Mouse (Mus musculus) 3134 (cell line): ENCODE measurements around the gene Usp37.
"Not testable (repeated sequence)": the region's sequence is repeated elsewhere in the genome, so short reads cannot be mapped to it uniquely, and the experiment has no call there.

Source experiments
- DNase-seq: peaks from one replicate; pipeline ENCODE4 v3.0.0-alpha.2; 2011; ENCODE audit warnings: low spot score; ENCODE audit not compliant: insufficient read length; ENCODE audit errors: extremely low read depth

The Usp37 gene

DNA sequence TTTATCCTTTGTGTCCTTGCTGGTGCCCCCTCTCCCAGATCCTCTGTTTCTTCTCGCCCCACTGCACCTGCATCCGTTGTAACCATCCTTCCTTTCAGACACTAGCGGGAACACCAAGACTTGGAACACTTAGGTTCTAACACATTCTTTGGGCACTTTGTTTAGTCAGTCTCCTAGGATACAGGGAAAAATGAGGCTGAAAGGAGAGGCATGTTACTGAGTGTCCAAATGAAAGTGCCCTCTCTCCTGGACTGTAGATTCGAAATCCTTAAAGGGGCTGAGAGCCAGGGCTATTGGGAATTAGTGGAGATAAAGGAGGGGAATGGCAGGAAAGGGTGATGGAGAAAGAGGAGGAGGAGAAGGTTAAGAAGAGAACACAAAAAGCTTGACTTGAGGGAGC, at the start of gene Usp37:
TSS of gene Usp37 (minus strand) at position 101 of the 400 bp plus-strand sequence.
- no peak for DNase-seq

DNA sequence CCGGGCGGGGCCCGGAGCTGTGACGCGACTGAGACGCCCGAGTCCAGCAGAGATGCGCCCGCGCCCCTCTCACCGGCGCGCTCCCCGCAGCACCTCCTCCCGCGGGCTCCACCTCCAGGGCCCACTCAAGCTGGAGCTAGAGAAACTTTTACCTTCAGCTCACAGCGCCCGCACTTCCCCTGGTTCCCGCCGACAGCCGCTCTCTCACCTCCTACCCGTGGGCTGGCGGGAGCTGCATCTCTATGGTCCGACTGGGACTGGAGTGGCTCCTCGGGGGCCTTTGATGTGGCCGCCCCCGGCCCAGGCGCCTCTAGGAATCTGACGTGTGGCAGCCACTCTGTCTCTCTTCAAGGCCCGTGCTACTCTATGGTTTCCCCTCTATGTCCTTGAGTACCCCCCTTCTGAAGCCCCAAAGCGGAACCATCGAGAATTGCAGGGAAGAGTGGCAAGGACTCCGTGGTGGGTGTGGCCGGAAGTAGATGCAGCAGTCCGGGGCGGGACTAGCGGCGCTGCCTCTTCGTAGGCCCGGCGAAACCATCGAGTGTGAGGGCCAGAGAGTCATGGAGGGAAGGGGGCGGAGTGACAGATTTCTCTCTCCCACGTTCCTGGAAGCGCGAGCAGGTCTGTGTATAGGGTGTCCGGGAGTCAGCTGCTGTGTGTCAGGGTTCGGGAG, 43.8 kb upstream of the Usp37 start, which contains the start of the genes Zfp142 and Bcs1l:
TSS of gene Zfp142 (minus strand) at position 474 of the 673 bp plus-strand sequence.
TSS of gene Bcs1l (plus strand) at position 517 of the 673 bp plus-strand sequence.
- peak; percentile 98 for DNase-seq

DNA sequence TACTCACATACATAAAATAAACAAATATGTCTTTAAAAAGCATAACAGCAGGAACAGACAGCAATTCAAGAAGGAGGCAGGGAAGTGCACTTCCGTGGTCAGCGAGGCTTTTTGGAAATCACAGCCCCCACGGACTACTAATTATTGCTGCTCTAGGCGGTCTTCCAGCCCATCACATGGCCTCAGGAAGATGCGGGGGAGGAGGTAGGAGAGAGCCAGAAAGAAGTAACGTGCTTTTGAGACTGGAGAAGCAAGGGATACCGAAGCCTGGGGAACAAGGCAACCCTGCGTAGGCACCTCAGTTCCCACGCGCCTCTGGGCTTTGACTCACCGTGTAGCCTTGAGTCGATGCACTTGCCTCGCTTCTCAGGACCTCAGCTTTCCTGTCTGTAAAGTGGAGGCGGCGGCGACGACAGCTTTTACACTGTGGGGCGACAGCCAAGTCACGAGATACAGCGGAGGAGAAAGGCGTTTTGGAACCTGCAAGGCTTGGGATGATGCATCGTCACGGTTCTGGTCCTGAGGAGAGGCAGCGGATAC, 43.2 kb upstream of the Usp37 start:
- no peak for DNase-seq

DNA sequence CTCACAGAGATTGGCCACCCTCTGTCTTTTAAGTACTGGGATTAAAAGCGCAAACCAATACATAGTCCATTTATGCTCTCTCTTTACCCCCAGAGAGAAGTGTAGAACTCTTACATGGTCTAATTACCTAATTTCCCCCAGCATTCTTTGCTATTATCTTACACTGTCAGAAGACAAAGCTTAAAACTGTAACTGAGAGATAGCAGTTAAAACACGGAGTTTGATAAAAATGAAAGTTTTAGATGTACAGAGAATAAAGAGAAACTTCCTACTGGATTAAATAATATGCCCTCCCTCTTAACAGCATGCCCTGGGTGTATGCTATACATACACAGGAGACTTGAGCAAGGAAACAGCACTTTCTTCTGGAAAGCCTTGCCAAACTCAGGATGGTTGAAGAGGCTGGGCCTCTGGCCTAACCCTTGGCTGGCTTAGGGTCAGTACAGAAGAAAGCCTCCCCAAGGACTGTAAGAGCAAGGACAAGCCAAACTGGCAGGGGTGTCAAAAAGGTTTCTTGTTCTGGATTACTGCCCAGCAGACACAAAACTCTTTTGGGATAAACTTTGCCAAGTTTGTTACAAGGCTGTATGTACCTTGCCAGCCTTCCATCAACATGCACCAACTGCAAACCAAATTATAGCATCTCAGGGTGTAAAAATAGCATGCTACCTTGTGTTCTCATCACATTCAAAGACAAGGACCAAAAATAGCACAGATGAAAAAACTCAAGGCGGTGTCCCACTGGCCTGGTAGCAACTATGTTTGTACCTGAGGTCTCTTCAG, 40.7 kb upstream of the Usp37 start:
- no peak for DNase-seq

DNA sequence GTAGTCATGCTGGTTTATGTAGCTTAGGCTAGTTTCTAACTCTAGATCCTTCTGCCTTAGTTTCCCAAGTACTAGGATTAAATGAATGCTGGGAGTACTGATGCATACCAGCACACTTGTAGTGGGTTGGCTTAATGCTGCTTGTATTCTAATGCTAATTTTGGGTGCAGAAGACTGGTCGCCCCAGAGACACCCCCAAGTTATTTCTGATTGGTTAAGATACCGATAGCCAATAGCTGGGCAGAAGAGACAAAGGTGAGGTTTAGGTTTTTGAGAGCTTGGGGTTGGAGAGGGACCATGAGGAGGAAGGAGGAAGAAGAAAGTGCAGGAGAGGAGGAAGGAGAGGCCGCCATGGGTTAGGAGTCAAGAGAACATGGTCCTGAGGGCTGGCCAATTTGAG, 38.5 kb upstream of the Usp37 start:
- no peak for DNase-seq

DNA sequence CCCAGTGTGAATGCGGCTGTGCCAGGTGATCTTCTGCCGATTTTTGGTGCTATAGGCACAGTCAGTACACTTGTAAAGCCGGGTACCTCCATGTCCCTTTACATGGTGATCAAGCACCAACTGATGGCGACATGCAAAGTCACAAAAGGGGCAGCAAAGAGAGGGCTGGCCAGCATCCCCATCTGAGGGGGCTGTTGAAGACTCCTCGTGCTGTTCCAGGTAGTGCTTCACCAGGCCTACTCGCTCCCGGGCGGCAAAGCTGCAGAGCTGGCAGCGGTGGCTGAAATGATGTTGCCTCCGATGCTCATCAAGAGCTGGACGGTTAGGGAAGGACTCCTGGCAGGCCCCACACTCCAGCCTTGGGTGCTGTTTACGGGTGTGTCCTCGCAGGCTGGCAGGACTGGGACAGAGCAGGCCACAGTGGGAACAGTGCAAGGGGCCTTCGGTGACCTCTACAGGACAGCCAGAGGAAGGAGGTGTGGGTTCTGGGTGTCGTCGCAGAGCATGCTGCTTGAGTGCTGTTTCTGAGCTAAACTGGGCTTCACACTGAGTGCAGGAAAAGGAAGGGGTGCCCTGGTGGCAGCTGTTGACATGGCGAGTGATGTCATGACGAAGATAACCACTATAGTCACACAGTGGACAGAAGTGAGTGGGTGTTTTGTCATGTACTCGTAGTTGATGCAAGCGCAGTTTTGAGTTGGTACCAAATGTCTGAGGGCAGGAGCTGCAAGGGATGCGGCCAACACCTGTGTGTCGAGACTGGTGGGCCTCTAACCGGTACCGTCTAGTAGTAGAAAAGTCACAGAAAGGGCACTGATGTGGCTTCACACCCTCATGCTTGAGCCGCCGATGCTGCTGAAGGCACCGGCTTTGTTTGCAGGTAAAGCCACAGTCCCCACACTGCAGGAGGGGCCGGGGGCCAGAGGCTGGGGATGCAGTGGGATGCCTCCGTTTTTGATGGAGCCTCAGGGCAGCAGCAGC, 25.9 kb upstream of the Usp37 start:
- no peak for DNase-seq

DNA sequence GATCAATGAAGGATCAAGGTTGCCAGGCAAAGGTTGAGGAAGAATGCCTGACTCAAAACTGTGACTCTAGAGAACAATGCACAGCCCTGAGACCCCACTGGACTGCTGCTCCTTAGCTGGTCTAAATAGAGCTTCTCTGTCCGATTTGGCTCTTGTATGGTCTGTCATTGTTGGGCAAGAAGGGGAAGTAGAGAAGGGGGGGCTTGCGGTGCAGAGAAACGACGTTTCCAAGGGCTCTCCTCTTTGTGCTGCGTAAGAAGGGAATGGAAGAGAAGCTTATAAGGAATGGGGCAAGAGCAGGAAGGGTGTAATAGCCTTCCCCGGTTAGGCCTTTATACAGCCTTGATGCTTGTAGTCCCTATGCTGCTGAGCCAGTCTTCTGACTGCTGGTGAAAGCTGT, 21.8 kb upstream of the Usp37 start:
- no peak for DNase-seq

DNA sequence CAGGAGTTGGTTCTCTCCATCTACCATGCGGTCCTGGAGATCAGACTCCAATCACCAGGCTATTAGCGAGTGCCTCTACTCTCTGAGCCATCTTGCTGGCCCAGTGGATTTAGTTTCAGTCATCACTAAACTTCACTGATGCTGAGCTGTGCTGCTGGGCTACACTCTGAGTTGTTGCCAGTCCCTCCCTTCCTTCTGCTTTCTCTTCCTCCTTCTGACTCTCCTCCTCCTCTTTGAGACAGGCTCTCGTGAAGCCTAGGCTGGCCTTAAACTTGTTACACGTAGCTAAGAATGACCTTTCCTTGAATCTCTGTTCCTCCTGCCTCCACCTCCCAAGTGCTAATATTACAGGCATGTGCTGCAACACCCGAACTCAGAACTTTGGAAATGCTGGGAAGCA, 15.0 kb upstream of the Usp37 start:
- DNase-seq = no peak

DNA sequence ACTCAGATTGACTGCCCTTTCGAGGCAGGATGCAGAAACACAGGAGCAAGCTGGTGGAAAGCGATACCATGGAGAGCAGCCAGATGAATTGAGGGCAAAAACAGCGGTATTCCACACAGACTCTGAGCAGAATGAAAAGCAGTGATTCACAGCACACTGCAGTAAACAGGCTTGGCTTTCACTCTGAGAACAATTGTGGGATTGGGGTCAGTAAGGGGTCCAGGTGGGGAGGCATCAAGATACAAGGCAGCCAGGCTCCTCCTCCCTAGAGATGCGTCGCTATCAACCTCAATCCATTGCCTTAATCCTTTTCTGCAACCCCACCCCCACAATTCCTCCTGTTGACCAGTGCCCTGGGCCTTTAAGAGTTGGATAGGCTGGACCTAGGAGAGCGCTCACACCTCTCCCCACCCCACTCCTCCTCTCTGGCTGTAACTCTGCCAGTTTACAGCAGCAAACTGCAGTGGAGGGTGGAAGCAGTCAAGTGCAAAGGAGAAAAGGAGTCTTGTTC, 1.6 kb downstream of the Usp37 start, which contains the start of gene Plcd4:
TSS of gene Plcd4 (plus strand) at position 438 of the 511 bp plus-strand sequence.
- no peak for DNase-seq

DNA sequence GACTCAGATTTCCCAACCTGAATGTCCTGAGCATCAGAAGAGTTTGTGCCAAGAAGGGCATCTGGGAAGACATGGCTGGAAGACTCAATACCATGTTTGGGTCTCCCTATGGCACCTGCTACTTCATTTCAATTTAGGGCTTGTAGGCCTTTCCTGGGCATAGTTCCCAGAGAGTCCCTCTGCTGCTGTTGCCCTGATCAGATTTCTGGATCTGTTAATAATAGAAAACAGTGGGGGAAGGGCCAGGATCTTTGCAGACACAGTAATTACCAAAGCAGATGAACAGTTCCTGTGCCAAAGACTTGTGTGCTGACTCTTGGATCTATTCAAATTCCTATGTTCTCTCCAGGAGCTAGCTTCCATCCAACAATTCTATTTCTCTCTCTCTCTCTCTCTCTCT, 5.4 kb downstream of the Usp37 start:
- DNase-seq = no peak

DNA sequence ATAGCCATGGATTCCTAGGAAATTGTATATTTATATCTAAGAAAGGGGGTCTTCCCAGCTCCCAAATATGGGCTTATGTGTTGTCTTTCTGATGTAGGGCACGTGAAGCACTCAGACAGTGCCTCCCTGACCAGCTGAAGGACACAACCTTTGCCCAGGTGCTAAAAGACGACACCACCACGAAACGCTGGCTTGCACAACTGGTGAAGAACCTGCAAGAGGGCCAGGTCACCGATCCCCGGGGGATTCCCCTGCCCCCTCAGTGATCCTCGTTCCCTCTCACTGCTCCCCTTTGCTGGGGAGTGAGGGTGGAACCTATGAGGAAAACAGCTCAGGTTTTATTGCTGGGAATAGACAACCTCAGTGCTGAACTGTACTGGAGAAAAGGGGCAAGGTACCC, 15.5 kb downstream of the Usp37 start:
- no peak for DNase-seq

DNA sequence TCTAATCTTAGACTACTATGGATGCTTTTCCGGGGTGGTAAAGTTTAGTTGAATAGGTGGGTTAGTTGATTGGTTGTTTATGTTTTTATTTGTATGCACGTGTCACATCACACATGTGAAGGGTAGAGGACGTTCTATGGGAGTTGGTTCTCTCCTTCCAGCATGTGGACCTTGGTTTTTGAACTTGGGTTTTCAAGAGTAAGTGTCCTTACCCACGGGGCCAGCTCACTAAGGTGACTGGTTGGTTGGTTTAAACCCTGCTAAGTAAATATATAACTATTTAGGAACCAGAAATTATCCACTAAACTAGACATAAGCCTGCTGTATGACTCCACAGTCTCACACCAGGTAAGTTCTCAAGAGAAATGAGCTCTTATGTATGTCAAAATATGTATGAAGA, 19.3 kb downstream of the Usp37 start:
- DNase-seq = no peak

DNA sequence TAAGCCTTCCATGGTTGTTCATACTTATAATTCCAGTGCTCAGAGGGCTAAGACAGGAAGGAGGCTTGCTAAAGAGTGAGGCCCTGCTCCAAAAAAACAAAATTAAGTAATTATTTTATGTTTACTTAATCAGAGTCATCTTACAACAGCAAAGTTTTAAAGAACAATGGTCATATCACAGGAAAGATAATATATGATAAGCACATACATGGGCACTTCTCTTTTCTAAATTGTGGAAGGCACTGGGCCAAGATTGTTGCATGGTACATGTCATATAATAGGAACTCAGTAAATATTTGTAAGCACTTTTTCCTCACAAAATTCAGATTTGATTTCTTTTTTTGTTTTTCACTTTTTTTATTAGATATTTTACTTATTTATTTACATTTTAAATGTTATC, 24.2 kb downstream of the Usp37 start:
- DNase-seq = no peak

DNA sequence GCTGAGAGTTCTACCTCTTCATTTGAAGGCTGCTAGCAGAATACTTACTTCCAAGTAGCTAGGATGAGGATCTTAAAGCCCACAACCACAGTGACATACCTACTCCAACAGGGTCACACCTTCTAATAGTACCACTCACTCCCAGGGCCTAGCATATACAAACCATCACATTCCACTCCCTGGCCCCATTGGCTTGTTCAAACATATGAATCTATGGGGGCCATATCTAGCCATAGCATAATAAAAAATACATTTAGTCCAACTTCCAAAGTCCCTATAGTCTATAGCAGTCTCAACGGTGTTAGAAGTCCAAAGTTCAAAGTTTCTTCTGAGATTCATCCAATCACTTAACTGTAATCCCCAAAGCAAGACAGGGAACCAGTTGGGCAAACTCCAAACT, 31.1 kb downstream of the Usp37 start:
- not testable (repeated sequence) for DNase-seq

DNA sequence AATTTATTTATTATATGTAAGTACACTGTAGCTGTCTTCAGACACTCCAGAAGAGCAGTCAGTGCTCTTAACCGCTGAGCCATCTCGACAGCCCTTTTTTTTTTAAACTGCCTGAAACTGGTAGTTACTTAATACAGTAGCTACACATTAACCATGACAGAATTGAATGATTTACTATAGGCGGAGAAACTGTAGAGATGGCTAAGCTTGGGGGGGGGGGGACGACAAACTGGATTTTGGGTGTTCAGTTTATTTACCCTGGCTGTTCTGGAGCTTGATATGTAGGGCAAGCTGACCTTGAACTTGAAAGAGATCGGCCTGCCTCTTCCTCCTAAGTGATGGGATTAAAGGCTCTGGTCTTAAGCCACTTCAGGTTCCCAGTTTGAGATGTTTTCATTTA, 32.8 kb downstream of the Usp37 start:
- no peak for DNase-seq

DNA sequence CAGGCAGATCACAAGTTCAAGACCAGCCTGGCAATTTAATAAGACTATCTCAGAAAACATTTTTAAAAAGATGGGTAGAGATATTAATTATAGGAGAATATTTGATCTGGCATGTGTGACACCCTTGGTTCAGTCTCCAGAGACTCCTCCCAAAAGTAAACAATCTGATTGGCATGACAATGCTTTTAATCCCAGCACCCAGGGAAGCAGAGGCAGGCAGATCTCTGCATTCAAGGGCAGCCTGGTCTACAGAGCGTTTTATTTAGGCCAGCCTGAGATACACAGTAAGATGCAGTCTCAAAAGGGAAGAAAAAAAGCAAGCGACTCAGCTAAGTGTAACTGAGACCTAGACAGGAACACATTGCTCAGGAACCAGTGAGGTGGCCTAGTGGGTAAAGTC, 36.3 kb downstream of the Usp37 start:
- DNase-seq = no peak

DNA sequence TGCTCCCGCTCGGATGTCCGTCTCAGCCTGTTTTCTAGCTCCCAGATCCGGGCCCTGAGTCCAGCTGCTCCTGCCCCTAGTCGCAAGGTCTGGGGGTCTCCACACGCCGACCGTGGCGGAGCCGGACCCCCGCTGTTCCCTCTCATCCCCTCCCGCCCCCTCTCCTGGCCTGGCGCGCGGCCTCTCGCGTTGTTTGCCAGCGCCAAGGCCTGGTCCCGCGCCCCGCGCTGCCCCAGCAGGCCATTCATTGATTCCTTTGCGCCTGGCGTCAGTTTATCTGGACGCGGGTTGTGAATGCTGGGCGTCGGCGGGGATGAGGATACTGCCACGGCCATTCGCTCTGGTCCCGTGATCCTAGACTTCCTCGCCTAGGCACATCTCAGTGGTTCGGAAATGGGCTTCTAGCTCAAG, 37.6 kb downstream of the Usp37 start:
- DNase-seq = peak; percentile 84

DNA sequence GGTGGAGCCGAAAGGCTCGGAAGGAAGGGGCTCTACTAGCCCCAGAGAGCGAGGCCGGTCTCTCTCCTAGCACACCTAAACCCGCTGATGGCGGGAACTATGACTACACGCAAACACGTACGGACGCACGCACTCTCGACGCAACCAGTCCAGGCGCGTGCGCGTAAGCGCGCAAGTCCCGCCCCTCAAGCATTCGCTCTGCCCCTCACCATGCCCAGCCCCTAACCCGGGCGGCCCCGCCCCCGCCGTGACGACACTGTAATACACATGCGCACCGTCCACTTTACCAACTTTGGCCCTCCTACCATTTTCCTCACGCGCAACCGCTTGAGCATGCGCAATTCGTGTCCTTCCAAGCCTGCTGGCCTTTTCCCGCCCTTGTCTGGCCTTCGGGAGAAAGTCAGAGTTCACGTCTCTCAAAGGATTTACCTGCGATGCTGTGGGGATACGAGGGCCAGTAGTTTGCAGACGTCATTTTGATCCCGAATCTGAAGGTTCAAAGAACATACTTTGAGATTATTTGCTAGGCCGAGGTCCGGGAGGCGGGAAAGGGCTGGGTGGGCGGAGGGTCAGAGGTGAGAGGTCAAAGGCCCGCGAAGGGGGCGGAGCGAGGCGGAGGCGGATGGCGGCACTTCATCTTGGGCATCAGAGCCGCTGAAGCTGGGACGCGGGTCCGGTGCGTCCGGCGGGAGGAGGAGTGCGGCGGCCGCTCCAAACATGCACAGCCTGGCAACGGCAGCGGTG, 38.2 kb downstream of the Usp37 start, which contains the start of gene Cnot9:
TSS of gene Cnot9 (plus strand) at position 338 of the 744 bp plus-strand sequence.
- peak; percentile 100 for DNase-seq

DNA sequence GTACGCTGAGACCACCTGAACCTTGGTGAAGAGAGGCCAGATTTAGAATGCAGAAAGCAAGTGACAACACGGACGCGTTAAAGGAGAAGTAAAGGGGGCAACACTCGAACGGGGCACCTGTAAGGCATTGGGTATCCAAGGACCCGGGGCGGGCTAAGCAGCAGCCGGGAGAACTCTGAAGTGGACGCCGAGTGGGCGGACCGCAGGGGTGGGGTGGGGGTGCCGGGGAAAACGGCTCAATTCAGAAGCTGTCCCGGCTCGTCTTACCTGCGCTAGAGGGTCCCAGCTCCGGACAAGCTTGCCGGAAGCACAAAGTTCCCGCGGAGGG, 38.7 kb downstream of the Usp37 start:
- no peak for DNase-seq

DNA sequence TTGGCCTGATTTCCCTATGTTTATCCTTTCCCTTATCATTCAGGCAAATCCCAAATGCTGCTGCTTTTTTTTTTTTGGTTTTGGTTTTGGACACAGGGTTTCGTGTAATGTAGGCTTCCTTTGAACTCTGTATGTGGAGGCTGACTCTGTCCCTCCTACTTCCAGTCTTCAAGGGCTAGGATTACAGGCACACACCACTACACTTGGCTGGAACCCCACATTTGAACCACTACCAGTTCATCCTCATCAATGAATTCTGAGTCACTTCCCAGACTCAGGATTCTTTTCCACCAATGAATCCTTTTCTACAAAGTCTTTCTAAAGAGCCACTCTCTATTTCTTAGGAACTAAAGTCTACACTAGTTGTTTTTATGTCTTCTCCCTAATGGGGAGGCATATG, 43.0 kb downstream of the Usp37 start:
- peak; percentile 24 for DNase-seq
